Mouse (Mus musculus): ENCODE data around the gene Gtf3c5. TPM values are rescaled to one million over a fixed set of nuclear protein-coding genes. Genes with fewer than 3 reads are reported as not detected.

Gtf3c5 gene
- polyA plus RNA-seq, 1 experiment from 2014 or later = 30.5 TPM

DNA sequence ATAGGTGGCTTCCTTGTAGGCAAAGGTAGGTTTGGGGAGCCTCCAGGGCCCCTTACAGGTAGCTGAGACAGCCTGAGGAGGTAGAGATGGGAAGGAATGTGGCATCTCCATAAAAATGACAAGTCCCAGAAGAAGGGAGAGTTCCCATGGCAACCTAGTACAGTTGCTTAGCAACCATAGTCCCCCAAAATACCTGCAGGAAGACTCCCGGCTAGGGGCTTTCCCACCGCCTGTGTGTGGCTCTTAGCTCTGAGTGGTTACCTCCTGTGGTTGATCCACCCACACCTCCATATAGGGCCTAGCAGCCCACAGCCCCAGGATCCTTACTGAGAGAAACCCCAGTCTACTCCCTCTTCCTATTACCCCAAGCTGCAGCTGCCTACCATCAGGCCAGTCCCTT lies 65.3 kb downstream of the Gtf3c5 start:
- CTCF ChIA-PET = interaction anchor here (1.6 to 5.1 kb wide), 5 partner anchors 11 to 66 kb away, joined by 6 to 65 read pairs (median 13); partner anchors contain the start of gene Gtf3c5
- no peak for TF ChIP-seq CTCF (IDR thresholded peaks at IDR 0.05)
- ATAC-seq (no peak), DNase-seq (ENCODE audit: low read depth, low spot score) (no peak)
- in situ Hi-C loops (cut with MboI; ENCODE audit: low pct_unique_long_range_greater_than_20kb) = loop anchor here (5.0 kb wide), 2 partner anchors 34 to 69 kb away; no protein-coding TSS in a partner anchor
- POLR2A ChIA-PET = interaction anchor here (1.1 kb wide), 1 partner anchor 29 kb away, joined by 4 read pairs; no protein-coding TSS in a partner anchor
- no peaks in the 10 kb centered on the region for H3K27me3 ChIP-seq

DNA sequence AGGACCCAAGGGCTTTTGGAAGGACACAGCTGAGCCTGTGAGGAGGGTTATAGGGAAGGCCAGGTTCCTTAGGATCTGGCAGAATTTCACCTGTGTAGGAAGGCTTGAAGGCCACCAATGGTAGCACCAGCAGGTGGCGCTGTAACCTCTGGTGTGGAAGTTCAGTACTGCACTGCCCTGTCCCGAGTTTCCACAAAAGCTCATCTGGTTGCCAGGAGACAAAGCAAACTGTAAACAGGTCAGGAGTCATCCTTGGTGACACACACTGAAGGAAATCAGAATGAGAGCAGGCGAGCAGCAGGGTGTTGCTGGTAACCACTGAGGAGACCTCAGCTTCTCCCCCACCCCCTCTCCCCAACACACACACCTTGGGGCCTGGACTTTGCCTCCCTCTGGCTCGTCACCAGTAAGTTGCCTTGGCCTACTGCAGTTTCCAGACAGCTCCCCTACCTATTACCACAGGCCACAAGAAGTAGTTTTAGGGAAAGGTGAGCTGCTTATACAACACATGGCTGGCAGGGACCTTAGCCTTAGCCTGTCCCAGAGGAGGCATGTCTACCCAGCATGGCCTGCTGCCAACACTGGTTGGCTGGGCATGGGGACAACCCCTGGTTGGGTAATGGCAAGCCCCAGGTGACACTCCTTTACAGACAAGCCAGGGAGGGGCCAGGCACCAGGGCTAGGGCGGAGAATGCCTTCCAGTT lies 66.2 kb downstream of the Gtf3c5 start:
- no peak for TF ChIP-seq CTCF (IDR thresholded peaks at IDR 0.05)
- CTCF ChIA-PET = interaction anchor here (0.7 to 5.1 kb wide), 10 partner anchors 8 to 67 kb away, joined by 3 to 65 read pairs (median 6); partner anchors contain the start of gene Gtf3c5
- DNase-seq (ENCODE audit: low read depth, low spot score) (peak; percentile 70), ATAC-seq (peak; percentile 66)
- in situ Hi-C loops (cut with MboI; ENCODE audit: low pct_unique_long_range_greater_than_20kb) = loop anchor here (5.0 kb wide), 2 partner anchors 35 to 70 kb away; no protein-coding TSS in a partner anchor
- H3K27me3 ChIP-seq = no peaks in the 10 kb centered on the region
- POLR2A ChIA-PET = interaction anchor here (0.9 to 1.3 kb wide), 7 partner anchors 12 to 104 kb away, joined by 3 to 4 read pairs (median 3); partner anchors contain the start of gene Gfi1b

Other genes with a start within 250 kb of the Gtf3c5 start
- 15.5 TPM for gene Ppp1r26, start 137.0 kb downstream of the Gtf3c5 start, polyA plus RNA-seq (2021)
- 3.0 TPM for gene 1700007K13Rik, start 117.4 kb downstream of the Gtf3c5 start, polyA plus RNA-seq (2021)
- gene Mrps2, start 115.7 kb downstream of the Gtf3c5 start, polyA plus RNA-seq (2021) = 43.1 TPM
- gene Gbgt1, start 86.9 kb downstream of the Gtf3c5 start, polyA plus RNA-seq (2021) = not detected
- gene Gm10134, start 77.7 kb downstream of the Gtf3c5 start, polyA plus RNA-seq (2021) = not detected
- gene Ralgds, start 70.6 kb downstream of the Gtf3c5 start, polyA plus RNA-seq (2021) = 45.5 TPM
- not detected for gene Cel, start 20.3 kb downstream of the Gtf3c5 start, polyA plus RNA-seq (2021)
- not detected for gene Gfi1b, start 38.2 kb upstream of the Gtf3c5 start, polyA plus RNA-seq (2021)
- 16.8 TPM for gene Tsc1, start 57.5 kb upstream of the Gtf3c5 start, polyA plus RNA-seq (2021)
- gene Spaca9, start 116.0 kb upstream of the Gtf3c5 start, polyA plus RNA-seq (2021) = 2.4 TPM
- gene Ak8, start 116.4 kb upstream of the Gtf3c5 start, polyA plus RNA-seq (2021) = 0.09 TPM